Mouse (Mus musculus): ENCODE measurements at regions not wholly inside any gene's neighbourhood (a gene's known extent, or its start where the extent isn't known, plus 50 kb on each side); places are given as distances from the start of the nearest gene placed in this dataset.

DNA sequence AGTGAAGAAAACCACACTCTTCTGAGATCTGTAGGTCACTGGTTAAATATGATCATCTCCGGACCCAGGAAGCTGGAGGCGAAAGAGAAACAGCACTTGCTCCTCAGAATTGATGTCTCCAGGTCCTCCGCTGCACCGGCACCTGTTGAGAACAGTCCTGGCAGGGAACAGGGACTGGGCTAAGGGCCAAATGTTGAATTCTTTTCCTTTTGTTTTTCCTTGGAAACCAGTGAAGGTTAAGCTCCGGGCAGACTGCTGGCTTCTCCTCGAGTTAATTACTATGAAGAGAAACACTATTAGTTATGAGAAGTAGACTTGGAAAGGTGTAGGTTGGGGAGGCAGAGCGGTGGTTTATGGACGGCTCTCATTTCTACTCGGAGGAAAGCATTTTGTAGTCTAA is 242.7 kb downstream of the Rngtt start:
- DNase-seq (ENCODE audit: low read depth, low spot score): peak; percentile 29

GRCm38 (mm10) chr4:33554606-33555005 is 244.5 kb downstream of the Rngtt start:
- peak; percentile 79 for DNase-seq (ENCODE audit: low read depth, low spot score)

- DNase-seq (ENCODE audit: low read depth, low spot score): peak; percentile 80
Measured at GRCm38 (mm10) chr4:33555231-33555933, 245.3 kb downstream of the Rngtt start.

DNA sequence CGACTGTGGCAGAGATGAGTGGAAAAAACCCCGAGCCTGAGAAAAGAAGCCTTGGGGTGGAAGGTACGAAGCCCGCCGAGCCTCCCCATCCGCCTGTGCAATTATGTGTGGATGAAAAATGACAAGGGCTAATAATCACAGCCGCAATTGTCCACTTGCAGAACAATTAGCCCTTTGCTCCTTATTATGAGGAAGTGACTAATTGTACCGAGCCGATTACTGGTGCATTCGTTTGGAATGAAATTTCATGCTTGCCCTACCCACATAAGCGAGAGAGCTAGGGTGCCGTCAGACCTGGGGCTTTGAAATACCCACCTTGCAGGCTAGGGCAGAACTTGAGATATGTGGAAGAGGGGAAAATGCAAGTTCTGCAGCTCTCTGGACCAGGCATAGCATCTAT is 245.9 kb downstream of the Rngtt start:
- no peak for DNase-seq (ENCODE audit: low read depth, low spot score)

- no peak for DNase-seq (ENCODE audit: low read depth, low spot score)
Measured at GRCm38 (mm10) chr4:33556661-33557540, 246.8 kb downstream of the Rngtt start.

DNA sequence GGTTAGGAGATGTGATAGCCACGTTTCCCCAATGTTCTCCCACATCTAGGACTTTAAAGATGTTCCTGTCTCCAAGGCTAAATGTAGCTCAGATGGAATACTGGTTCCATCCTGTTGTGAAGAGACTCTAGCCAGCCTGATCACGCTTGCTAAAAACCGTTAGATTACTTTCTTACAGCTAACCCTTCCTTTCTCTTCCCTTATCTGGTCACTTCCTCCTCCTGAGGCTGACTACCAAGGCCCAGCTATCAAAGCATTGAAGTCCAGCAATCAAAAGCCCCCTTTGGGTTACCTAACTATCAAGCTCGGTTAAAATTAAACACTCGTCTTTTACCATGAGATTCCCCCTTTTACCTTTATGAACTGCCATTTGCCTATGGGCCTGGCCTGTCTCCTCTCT is 260.2 kb downstream of the Rngtt start:
- DNase-seq (ENCODE audit: low read depth, low spot score): no peak

DNA sequence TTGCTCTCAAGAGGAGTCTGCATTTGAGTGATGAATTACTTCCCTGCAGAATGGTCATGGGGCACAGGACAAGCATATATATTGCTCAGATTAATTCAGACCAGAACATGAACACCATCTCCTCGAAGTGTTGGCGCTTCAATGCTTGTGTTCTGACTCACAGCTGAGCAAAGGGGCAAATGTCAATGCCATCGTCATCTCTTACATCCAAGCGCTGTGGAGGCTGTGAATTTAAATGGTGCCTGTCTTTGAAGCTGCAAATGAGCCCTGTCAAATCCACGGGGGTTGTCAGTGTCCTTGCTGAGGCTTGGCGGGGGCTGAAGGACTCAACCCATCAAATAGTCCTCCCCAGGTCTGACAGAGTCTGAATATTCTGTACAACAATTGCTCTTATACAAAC is 261.2 kb downstream of the Rngtt start:
- DNase-seq (ENCODE audit: low read depth, low spot score): peak; percentile 38

DNA sequence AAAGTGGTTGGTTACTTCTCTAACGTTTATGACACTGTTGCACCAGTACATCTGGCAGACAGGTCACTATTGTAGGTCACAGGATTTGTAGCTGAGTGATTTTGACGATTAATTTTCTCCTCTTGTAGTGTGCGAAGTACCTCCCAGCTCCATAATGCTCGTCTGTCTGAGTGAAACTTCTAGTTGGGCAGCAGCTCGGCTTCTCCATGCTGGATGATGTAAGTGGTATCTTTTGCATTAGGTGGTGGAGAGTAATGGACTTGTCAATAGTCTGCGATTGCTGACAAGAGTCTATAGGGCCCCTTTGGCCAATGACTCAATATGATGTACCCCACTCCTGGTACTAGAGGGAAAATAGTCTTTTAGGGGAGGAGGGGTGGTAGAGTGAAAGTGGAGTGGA is 267.5 kb downstream of the Rngtt start:
- DNase-seq (ENCODE audit: low read depth, low spot score): no peak

GRCm38 (mm10) chr4:33580491-33580890 is 270.4 kb downstream of the Rngtt start:
- DNase-seq (ENCODE audit: low read depth, low spot score): no peak

- no peak for DNase-seq (ENCODE audit: low read depth, low spot score)
Measured at GRCm38 (mm10) chr4:33581180-33581591, 271.1 kb downstream of the Rngtt start.

GRCm38 (mm10) chr4:33581766-33582525 is 271.8 kb downstream of the Rngtt start:
- no peak for DNase-seq (ENCODE audit: low read depth, low spot score)

DNA sequence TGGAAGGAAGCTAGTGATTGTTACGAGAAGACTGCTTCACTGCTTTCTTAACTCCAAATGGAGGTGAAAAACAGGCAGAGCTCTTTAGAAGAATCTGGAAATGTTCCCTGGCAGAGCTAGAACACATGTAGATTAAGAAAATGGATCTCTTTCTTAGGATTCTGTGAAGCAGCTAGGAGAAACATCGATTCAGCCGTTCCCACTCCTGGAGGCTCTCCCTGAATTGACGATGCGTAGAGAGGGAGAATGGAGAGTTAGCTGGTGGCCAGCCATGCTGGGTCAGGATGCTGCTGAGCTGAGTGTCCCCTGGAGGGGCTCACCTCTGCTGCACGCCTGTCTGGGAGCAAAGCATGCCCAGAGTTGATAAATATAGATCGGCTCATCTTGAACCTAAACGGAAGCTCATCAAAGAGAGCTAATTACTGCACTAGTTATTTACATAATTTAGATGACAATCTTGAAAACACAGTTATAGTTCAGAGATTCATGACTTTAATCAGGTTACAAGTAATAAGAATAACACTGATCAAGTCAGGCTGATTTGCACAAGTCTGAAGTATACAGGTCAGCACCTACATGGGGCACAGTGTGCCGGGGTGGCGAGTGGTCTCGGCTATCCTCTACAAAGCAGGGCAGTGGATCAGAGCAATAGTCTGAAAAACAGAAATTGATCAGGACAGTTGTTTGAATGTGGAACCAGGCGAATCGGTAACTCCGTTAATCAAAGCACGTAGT is 273.0 kb downstream of the Rngtt start:
- peak; percentile 40 for DNase-seq (ENCODE audit: low read depth, low spot score)

DNA sequence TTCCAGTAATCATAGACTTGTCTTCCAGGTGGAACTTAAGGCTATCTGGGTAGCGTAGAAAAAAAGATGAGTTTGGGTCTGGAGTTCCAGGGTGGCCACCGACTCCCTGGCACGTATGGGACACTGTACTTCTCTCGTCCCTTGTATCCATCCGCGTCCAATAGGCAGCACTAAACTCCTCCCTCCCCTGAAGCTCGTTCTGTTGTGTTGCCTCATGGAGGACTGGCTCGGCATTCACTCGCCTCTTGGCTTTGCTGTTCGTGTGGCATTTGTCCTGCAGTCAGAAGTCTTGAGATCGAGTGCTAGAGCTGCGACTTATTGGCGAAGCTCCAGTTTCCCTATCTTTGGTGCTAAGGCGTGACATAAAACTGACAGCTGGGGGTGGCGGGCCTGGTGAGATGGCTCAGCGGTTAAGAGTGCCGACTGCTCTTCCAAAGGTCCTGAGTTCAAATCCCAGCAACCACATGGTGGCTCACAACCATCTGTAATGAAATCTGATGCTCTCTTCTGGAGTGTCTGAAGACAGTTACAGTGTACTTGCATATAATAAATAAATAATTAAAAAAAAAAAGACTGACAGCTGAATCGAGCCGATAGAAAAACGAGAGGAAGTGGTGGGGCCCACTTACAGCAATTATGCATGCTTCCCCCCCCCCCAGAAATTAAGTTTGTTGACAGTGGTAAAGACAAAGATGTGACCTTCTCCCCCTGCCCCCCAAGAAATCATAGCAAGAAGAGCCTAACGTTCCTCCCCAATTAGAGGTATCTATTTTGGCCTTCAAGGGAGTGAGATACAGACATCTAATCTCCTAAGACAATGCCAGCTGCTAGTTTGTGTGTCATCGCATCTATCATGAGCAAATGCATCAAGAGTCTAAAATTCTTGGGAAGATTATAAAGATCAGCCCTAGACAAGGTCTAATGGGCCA is 274.1 kb downstream of the Rngtt start:
- no peak for DNase-seq (ENCODE audit: low read depth, low spot score)

- no peak for DNase-seq (ENCODE audit: low read depth, low spot score)
Measured at GRCm38 (mm10) chr4:33585821-33586220, 275.7 kb downstream of the Rngtt start.

DNA sequence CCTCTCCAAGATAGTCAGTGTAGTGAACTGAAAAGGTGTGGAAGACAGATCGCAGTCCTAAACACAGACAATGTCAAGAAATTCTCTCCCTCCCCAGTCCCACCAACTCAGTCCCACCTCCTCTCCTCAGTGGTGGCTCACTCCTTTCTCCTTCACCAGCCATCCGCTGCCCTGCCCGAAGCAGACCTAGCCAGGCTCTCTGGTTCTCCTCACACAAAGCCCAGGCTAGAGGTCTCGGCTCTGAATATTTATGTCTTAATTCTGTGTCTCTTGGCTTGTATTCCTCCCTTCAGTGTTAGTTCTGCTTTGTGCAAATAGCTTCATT is 276.1 kb downstream of the Rngtt start:
- no peak for DNase-seq (ENCODE audit: low read depth, low spot score)

- peak; percentile 76 for DNase-seq (ENCODE audit: low read depth, low spot score)
Measured at GRCm38 (mm10) chr4:33586615-33587451, 276.7 kb downstream of the Rngtt start.

DNA sequence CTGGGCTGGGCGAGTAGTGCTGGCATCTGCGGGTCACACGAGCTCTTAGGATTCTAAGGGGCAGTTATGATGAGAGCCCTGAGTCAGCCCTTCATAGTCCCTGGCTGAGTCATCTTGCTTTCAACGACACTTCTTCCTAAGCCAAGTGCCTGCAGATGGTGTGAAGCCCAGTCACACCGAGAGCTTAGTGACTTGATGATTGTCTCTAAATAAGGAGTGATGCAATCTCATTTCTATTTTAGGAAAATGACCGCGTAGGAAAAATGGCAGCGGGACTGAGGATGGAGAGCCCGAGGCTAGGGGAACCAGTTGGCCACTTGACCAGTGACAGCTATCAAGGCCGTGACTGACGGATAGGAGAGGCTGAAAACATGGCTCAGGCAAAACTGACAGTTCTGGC is 277.6 kb downstream of the Rngtt start:
- DNase-seq (ENCODE audit: low read depth, low spot score): peak; percentile 91

- DNase-seq (ENCODE audit: low read depth, low spot score): no peak
Measured at GRCm38 (mm10) chr4:33588127-33588526, 278.0 kb downstream of the Rngtt start.

DNA sequence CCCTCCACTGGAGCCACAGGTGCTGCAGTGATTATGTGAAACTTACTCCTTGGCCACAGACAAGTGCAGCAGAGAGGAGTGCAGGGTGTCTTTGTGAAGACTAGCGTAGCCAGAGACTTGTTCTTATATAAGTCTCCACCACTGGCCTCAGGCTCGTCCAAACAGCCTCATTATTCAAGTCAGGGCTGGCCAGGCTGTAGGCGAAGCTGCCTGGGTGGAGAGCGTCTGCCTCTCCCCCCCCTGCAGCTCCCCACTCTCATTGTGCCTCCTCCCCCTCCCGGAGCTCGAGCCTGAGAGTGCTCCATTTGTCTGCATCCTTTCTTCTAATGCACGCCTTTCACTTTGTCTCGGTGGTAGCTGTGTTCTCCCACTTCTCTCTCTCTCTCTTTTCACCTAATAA is 279.1 kb downstream of the Rngtt start:
- peak; percentile 80 for DNase-seq (ENCODE audit: low read depth, low spot score)
